ENCODE assay signal across 11 mouse cellular contexts in the genomic region with DNA sequence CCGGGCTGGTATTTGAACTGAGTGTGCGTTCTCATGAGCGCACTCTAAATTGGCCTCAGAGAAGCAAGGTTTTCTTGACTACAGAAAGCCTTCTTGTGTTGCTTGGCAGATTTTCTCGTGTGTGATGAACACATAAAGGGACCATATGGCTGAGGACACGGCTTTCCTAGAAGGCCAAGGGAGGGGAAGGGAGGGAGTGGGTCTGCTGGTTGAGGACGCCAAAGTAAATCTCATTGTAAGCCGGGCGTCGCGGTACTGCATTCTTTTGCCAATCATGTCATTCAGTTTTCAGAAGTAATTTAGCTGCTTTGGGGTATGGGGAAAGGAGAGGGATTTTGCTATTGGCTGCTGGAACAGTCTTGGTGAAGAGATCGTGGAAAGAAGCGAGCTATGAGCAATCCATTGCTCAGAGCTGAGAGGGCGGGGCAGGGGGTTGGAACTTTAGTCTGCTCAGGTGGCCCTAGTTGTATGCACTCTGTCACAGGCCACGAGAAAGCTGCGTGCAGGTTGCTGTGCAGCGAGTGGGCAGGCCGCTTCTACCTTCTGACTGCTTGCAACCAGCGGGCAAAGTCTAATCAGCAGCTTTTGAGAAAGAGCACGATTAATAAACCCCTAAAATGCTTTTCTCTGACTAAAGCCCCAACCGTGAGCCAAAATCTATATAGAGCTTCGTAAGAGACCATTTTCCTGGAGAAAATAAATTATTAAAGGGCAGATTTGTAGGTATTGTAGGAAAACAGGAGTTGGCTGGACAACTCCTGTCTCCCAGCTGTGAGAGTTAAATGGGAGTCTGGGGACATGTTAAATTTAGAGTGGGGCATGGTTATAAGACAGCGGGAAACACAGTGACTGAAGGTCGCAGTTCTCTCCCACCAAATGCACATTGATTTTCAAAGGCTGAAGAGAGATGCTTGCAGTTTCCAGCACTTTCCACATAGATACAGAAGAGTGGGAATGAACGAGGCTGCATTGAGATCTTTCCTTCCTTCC.
DNase-seq lines count a peak whose midpoint lies in the region; ATAC-seq and TF ChIP-seq lines count a peak whose summit lies in the region.
"Had no signal": no experiment of that assay in that cellular context is flagged by ENCODE, and none has a peak within 500 bp of the region (broad histone marks: within the 10 kb centered on the region; RNA-seq: fewer than 3 reads in every experiment).

No protein-coding gene starts in this region.

- 0 out of 2 replicates have a peak overlapping the region, but pooled peaks have one; percentile 14 for H3K4me2 ChIP-seq in kidney, embryonic 16.5 days (replicated peaks; ENCODE audit: low read depth, low read length)
- peak overlapping the region; percentile 20; the same call in 1 of the 2 replicates for H3K4me2 ChIP-seq in embryonic facial prominence, embryonic 14.5 days (ENCODE audit: low read depth, low read length)
- peak overlapping the region; percentile 28 for H3K4me2 ChIP-seq in forebrain, postnatal 0 days (ENCODE audit: low read depth)
- H3K4me2 ChIP-seq in midbrain, embryonic 13.5 days (replicated peaks), result 0 out of 2 replicates have a peak overlapping the region, but pooled peaks have one; percentile 4
- H3K4me2 ChIP-seq: neural tube, embryonic 13.5 days had no signal

- peak; percentile 67 for ATAC-seq in kidney, embryonic 16.5 days (ENCODE audit: low FRiP score, low TSS enrichment)
- ATAC-seq in embryonic facial prominence, embryonic 14.5 days (ENCODE audit: low read depth), result peak; percentile 85
- peak; percentile 85 for ATAC-seq in forebrain, postnatal 0 days
- peak; percentile 66; the same call in 1 of the 2 replicates for ATAC-seq in midbrain, embryonic 13.5 days

- H3K36me3 ChIP-seq in kidney, embryonic 16.5 days (ENCODE audit: insufficient read depth, low read length), result no peaks in the 10 kb centered on the region
- no peaks in the 10 kb centered on the region; the same call in 1 of the 2 replicates for H3K36me3 ChIP-seq in embryonic facial prominence, embryonic 14.5 days (ENCODE audit: control insufficient read depth, insufficient read depth, low read length)
- no peaks in the 10 kb centered on the region for H3K36me3 ChIP-seq in forebrain, postnatal 0 days (ENCODE audit: insufficient read depth)
- no peaks in the 10 kb centered on the region for H3K36me3 ChIP-seq in midbrain, embryonic 13.5 days
- H3K36me3 ChIP-seq: neural tube, embryonic 13.5 days had no signal

- no peaks in the 10 kb centered on the region for H3K4me1 ChIP-seq in kidney, embryonic 16.5 days (ENCODE audit: insufficient read depth, low read length)
- peaks cover 14% of the 10 kb centered on the region; the same call in 1 of the 2 replicates for H3K4me1 ChIP-seq in embryonic facial prominence, embryonic 14.5 days (ENCODE audit: control insufficient read depth, insufficient read depth, low read length)
- no peaks in the 10 kb centered on the region for H3K4me1 ChIP-seq in forebrain, postnatal 0 days (ENCODE audit: insufficient read depth)
- 0 out of 2 replicates have a peak, but pooled peaks cover 8% of the 10 kb centered on the region for H3K4me1 ChIP-seq in midbrain, embryonic 13.5 days (replicated peaks)
- H3K4me1 ChIP-seq: neural tube, embryonic 13.5 days had no signal

- H3K4me3 ChIP-seq in kidney, embryonic 16.5 days (ENCODE audit: low read length), result no peak overlapping the region
- no peak overlapping the region for H3K4me3 ChIP-seq in embryonic facial prominence, embryonic 14.5 days (ENCODE audit: low read depth, low read length)
- 0 out of 2 replicates have a peak overlapping the region, but pooled peaks have one; percentile 9 for H3K4me3 ChIP-seq in forebrain, postnatal 0 days (ENCODE audit: low read depth, low read length)
- no peak overlapping the region for H3K4me3 ChIP-seq in midbrain, embryonic 13.5 days (replicated peaks)
- H3K4me3 ChIP-seq: neural tube, embryonic 13.5 days had no signal

- no peaks in the 10 kb centered on the region for H3K9me3 ChIP-seq in kidney, embryonic 16.5 days (ENCODE audit: low read length)
- no peaks in the 10 kb centered on the region for H3K9me3 ChIP-seq in embryonic facial prominence, embryonic 14.5 days (ENCODE audit: control insufficient read depth, low read length)
- no peaks in the 10 kb centered on the region for H3K9me3 ChIP-seq in forebrain, postnatal 0 days (ENCODE audit: low read length)
- no peaks in the 10 kb centered on the region for H3K9me3 ChIP-seq in midbrain, embryonic 13.5 days
- H3K9me3 ChIP-seq: neural tube, embryonic 13.5 days had no signal

- no peaks in the 10 kb centered on the region for H3K27me3 ChIP-seq in kidney, embryonic 16.5 days (ENCODE audit: insufficient read depth, low read length)
- H3K27me3 ChIP-seq in embryonic facial prominence, embryonic 14.5 days (replicated peaks; ENCODE audit: control insufficient read depth, insufficient read depth, low read length), result no peaks in the 10 kb centered on the region
- H3K27me3 ChIP-seq in forebrain, postnatal 0 days (ENCODE audit: insufficient read depth, low read length), result no peaks in the 10 kb centered on the region
- no peaks in the 10 kb centered on the region for H3K27me3 ChIP-seq in midbrain, embryonic 13.5 days
- H3K27me3 ChIP-seq: neural tube, embryonic 13.5 days had no signal

- no peak overlapping the region for H3K27ac ChIP-seq in kidney, embryonic 16.5 days (ENCODE audit: low read length)
- H3K27ac ChIP-seq in embryonic facial prominence, embryonic 14.5 days (replicated peaks; ENCODE audit: low read depth, low read length), result 0 out of 2 replicates have a peak overlapping the region, but pooled peaks have one; percentile 21
- H3K27ac ChIP-seq in forebrain, postnatal 0 days (ENCODE audit: low read depth, low read length), result no peak overlapping the region
- H3K27ac ChIP-seq in midbrain, embryonic 13.5 days, result no peak overlapping the region
- H3K27ac ChIP-seq: neural tube, embryonic 13.5 days had no signal

- no peak for DNase-seq in kidney, postnatal 14 days
- DNase-seq in embryonic facial prominence, embryonic 14.5 days (ENCODE audit: low spot score), result peak; percentile 80
- peak; percentile 35 for DNase-seq in forebrain, postnatal 0 days
- no peak for DNase-seq in thymus, adult 18-20 months
- DNase-seq in urinary bladder, postnatal 36 days (ENCODE audit: low spot score in 2 of 2), result no peak
- DNase-seq: gastrocnemius, postnatal 14 days; heart, postnatal 10 days; thymus, adult 2 months had no signal

- 70% methylated on average over 24 of the region's 24 CpGs for WGBS in kidney, embryonic 16.5 days
- 68% methylated on average over 24 of the region's 24 CpGs for WGBS in embryonic facial prominence, embryonic 14.5 days
- 49% methylated on average over 24 of the region's 24 CpGs for WGBS in forebrain, postnatal 0 days
- WGBS in midbrain, embryonic 13.5 days, result 68% methylated on average over 24 of the region's 24 CpGs

- no peak for TF ChIP-seq CTCF in forebrain, postnatal 0 days (IDR thresholded peaks at IDR 0.05; ENCODE audit: low read depth)

- H3K9ac ChIP-seq in kidney, embryonic 16.5 days (replicated peaks; ENCODE audit: low read length), result no peak overlapping the region
- H3K9ac ChIP-seq in embryonic facial prominence, embryonic 14.5 days (ENCODE audit: low read depth, low read length), result no peak overlapping the region
- no peak overlapping the region for H3K9ac ChIP-seq in forebrain, postnatal 0 days
- no peak overlapping the region for H3K9ac ChIP-seq in midbrain, embryonic 13.5 days (replicated peaks)
- H3K9ac ChIP-seq: neural tube, embryonic 13.5 days had no signal

Comparison
In these comparisons a context has a peak if more than half of its experiments do, and no peak if none do; other contexts are left out.
1. DNase-seq: peak in embryonic facial prominence, embryonic 14.5 days (single experiment) and forebrain, postnatal 0 days (single experiment); none in kidney, postnatal 14 days (single experiment), thymus, adult 18-20 months (0 of 2) and urinary bladder, postnatal 36 days (0 of 2).
2. Peak in every context shown above with its lines, with median percentiles within 50 percentile points of each other: ATAC-seq and H3K4me2 ChIP-seq.